11 mouse cellular contexts compared by ENCODE assay signal in genomic region chr8:106500018-106500685, GRCm38 (mm10). TPM values are rescaled to one million over a fixed set of nuclear protein-coding genes. Genes with fewer than 3 reads are reported as not detected.
DNase-seq lines count a peak whose midpoint lies in the region; ATAC-seq and TF ChIP-seq lines count a peak whose summit lies in the region.
"Had no signal": no experiment of that assay in that cellular context is flagged by ENCODE, and none has a peak within 500 bp of the region (broad histone marks: within the 10 kb centered on the region; RNA-seq: fewer than 3 reads in every experiment).

TSS of gene 6030452D12Rik (plus strand) at chr8:106500522.

- DNase-seq in kidney, postnatal 36 days: peak; percentile 6 to 10
- DNase-seq in kidney, postnatal 4 days: no peak
- DNase-seq in brain, adult 2 months (ENCODE audit: low read depth, low spot score): peak; percentile 27
- no peak for DNase-seq in limb, embryonic 14.5 days (ENCODE audit: low spot score)
- no peak for DNase-seq in left cerebral cortex, postnatal 25 days (ENCODE audit: low spot score in 2 of 2)
- no peak for DNase-seq in adrenal gland, adult 18-20 months (ENCODE audit: low spot score in 2 of 2)
- DNase-seq: kidney, adult 8-10 months had no signal

- H3K27ac ChIP-seq in limb, embryonic 14.5 days (replicated peaks; ENCODE audit: low read depth, low read length): peak within 1 kb of the TSS; percentile 59; the same call in 1 of the 2 replicates
- H3K27ac ChIP-seq in midbrain, embryonic 15.5 days: no peak within 1 kb of the TSS

- H3K4me3 ChIP-seq in limb, embryonic 14.5 days (replicated peaks; ENCODE audit: low read length): no peak within 1 kb of the TSS
- no peak within 1 kb of the TSS for H3K4me3 ChIP-seq in myocyte
- H3K4me3 ChIP-seq in midbrain, embryonic 15.5 days: no peak within 1 kb of the TSS

- H3K9ac ChIP-seq in limb, embryonic 14.5 days (ENCODE audit: low read depth, low read length, severe bottlenecking): no peak within 1 kb of the TSS
- H3K9ac ChIP-seq in midbrain, embryonic 15.5 days: no peak within 1 kb of the TSS

- no peaks in the 10 kb centered on the region for H3K27me3 ChIP-seq in limb, embryonic 14.5 days (ENCODE audit: control insufficient read depth, insufficient read depth, low read length)
- H3K27me3 ChIP-seq in myocyte (ENCODE audit: control insufficient read depth, insufficient read depth, insufficient read length): no peaks in the 10 kb centered on the region
- H3K27me3 ChIP-seq in midbrain, embryonic 15.5 days (replicated peaks): no peaks in the 10 kb centered on the region; the same call in 1 of the 2 replicates

- H3K4me1 ChIP-seq in limb, embryonic 14.5 days (ENCODE audit: control insufficient read depth, insufficient read depth, low read length): peaks cover 21% of the 10 kb centered on the region
- no peaks in the 10 kb centered on the region for H3K4me1 ChIP-seq in midbrain, embryonic 15.5 days

- intact Hi-C loops in left cerebral cortex, postnatal 25 days (cut with DNase I): no loop called here

- TF ChIP-seq POLR2A in limb, embryonic 14.5 days (IDR thresholded peaks at IDR 0.05; ENCODE audit: borderline replicate concordance, extremely low read depth, insufficient read depth, insufficient read length): no peak
- TF ChIP-seq POLR2A in myocyte (IDR thresholded peaks at IDR 0.05; ENCODE audit: insufficient read length, low read depth): no peak

- H3K79me2 ChIP-seq in myocyte (ENCODE audit: control insufficient read depth, insufficient read depth): no peaks in the 10 kb centered on the region

- no peaks in the 10 kb centered on the region for H3K9me3 ChIP-seq in limb, embryonic 14.5 days (ENCODE audit: control insufficient read depth, low read length)
- no peaks in the 10 kb centered on the region for H3K9me3 ChIP-seq in midbrain, embryonic 15.5 days

- H3ac ChIP-seq in myocyte (ENCODE audit: control insufficient read depth, insufficient read length): no peak within 1 kb of the TSS

- no peak within 1 kb of the TSS for H3K4me2 ChIP-seq in limb, embryonic 14.5 days (replicated peaks; ENCODE audit: low read depth, low read length, severe bottlenecking)
- H3K4me2 ChIP-seq in myocyte (ENCODE audit: low read depth): no peak within 1 kb of the TSS
- H3K4me2 ChIP-seq in midbrain, embryonic 15.5 days: no peak within 1 kb of the TSS

- no peak for ATAC-seq in limb, embryonic 14.5 days (ENCODE audit: low FRiP score, low read depth)
- ATAC-seq in midbrain, embryonic 15.5 days (replicated peaks): no peak

- WGBS in limb, embryonic 14.5 days: 56% methylated on average over 8 of the region's 8 CpGs
- 84% methylated on average over 8 of the region's 8 CpGs for WGBS in midbrain, embryonic 15.5 days

- no peaks in the 10 kb centered on the region for H3K36me3 ChIP-seq in limb, embryonic 14.5 days (ENCODE audit: control insufficient read depth, insufficient read depth, low read length)
- no peaks in the 10 kb centered on the region for H3K36me3 ChIP-seq in myocyte (ENCODE audit: control insufficient read depth, insufficient read depth)
- no peaks in the 10 kb centered on the region for H3K36me3 ChIP-seq in midbrain, embryonic 15.5 days (replicated peaks)

TF ChIP-seq in myocyte, 11 proteins besides CTCF, POLR2A, EP300 and RAD21:
- no peak for TF ChIP-seq E2F4 (IDR thresholded peaks at IDR 0.05; ENCODE audit: insufficient read depth)
- TF ChIP-seq REST (IDR thresholded peaks at IDR 0.05; ENCODE audit: insufficient read depth, insufficient read length): no peak
- 0 out of 2 replicates have a peak, but pooled peaks have one; percentile 34 for TF ChIP-seq CEBPB (IDR thresholded peaks at IDR 0.05; ENCODE audit: insufficient read depth, poor library complexity, severe bottlenecking)

RNA-seq across cellular contexts. Expression of gene 6030452D12Rik, which starts in this region (rescaled TPM):
- not detected in 2 replicates for polyA plus RNA-seq in limb, embryonic 14.5 days (2012; rRNA removed)
- polyA plus RNA-seq in limb, embryonic 14.5 days (2014; fragmentation: Nextera tagmentation; extraction: Ambion mirVana): not detected in 2 replicates
- not detected for polyA plus RNA-seq in myocyte (2012; fragmentation: generic; extraction: Trizol)
- total RNA-seq in left cerebral cortex, postnatal 25 days (2021): not detected
- total RNA-seq in adrenal gland, adult 18-20 months (2021): not detected
- not detected in 2 replicates for polyA plus RNA-seq in midbrain, embryonic 15.5 days (2015; fragmentation: Nextera tagmentation; extraction: Ambion mirVana)
- total RNA-seq: gastrocnemius, postnatal 4 days; neutrophil, adult 5-6 weeks had no signal

Comparison
In these comparisons a context has a peak if more than half of its experiments do, and no peak if none do; other contexts are left out.
1. DNase-seq: peak in kidney, postnatal 36 days (2 of 2) and brain, adult 2 months (single experiment); none in kidney, postnatal 4 days (0 of 2), limb, embryonic 14.5 days (single experiment), left cerebral cortex, postnatal 25 days (0 of 2) and adrenal gland, adult 18-20 months (0 of 2).